Mouse (Mus musculus): ENCODE measurements around the gene Tent2. TPM values are rescaled to one million over a fixed set of nuclear protein-coding genes. Genes with fewer than 3 reads are reported as not detected.

Gene Tent2
- 136 TPM for polyA plus RNA-seq (2014; fragmentation: Illumina TruSeq; extraction: RNeasy Lipid Tissue Mini Kit (QIAGEN cat#74804))

DNA sequence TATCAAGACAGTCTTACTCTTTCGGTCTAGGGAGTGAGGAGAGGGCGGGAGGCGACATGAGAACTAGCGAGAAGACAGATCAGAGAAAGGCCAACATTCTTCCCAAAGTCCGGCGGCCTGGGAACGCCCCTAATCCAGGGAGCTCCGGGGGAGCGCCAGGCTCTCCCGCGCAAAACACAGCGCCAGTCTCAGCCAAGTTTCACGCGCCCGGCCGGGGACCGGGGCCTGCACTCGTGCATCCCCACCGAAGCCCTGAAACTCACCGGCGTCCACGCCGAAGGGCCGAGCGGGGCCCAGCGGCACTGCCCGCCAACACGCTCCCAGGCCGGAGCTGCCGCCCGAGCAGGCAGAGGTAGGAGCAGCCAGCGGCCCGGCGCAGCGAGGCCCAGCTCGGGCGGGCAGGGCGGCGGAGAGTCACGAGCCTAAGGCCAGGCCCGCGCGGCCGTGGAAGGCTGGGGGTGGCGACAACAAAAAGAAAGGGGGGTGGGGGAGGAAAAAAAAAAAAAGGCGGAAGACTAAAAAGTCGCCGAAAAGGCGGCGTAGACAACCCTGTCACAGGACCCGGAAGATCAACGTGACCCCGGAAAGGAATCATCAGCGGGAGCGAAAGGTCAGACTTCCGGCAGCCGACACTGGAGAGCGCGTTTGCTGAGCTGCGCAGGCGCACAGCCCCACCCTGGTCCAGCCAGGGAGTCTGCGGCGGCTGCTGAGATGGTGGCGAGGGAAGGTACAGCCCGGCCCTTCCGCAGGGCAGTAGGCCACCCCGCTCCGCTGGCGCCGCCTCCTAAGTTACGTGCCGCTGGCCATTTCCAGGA is at the start of gene Tent2:
TSS of gene Tent2 (minus strand) at position 555 of the 815 bp plus-strand sequence.

GRCm38 (mm10) chr13:93144336-93145167 is 47.6 kb downstream of the Tent2 start, which contains the start of gene Cmya5:
TSS of gene Cmya5 (minus strand) at chr13:93144724.

Other genes with a start within 250 kb of the Tent2 start
- 1.00 TPM for gene Cmya5, start 47.7 kb downstream of the Tent2 start, polyA plus RNA-seq (2014; fragmentation: Illumina TruSeq; extraction: RNeasy Lipid Tissue Mini Kit (QIAGEN cat#74804))
- gene Homer1, start 107.2 kb upstream of the Tent2 start, polyA plus RNA-seq (2014; fragmentation: Illumina TruSeq; extraction: RNeasy Lipid Tissue Mini Kit (QIAGEN cat#74804)) = 59.4 TPM